Comparison of ENCODE assay signal across 25 mouse cellular contexts in genomic region chr19:53375816-53376215, GRCm38 (mm10). TPM values are rescaled to one million over a fixed set of nuclear protein-coding genes. Genes with fewer than 3 reads are reported as not detected.
DNase-seq lines count a peak whose midpoint lies in the region; ATAC-seq and TF ChIP-seq lines count a peak whose summit lies in the region.
"Had no signal": no experiment of that assay in that cellular context is flagged by ENCODE, and none has a peak within 500 bp of the region (broad histone marks: within the 10 kb centered on the region; RNA-seq: fewer than 3 reads in every experiment).

No protein-coding gene starts in this region.

- TF ChIP-seq CTCF in kidney, adult 2 months (conservative IDR thresholded peaks at IDR 0.05; ENCODE audit: insufficient read depth, insufficient read length, low read depth, low read length), result no peak
- TF ChIP-seq CTCF in kidney, postnatal 0 days (IDR thresholded peaks at IDR 0.05; ENCODE audit: low read depth), result no peak
- TF ChIP-seq CTCF in Patski (IDR thresholded peaks at IDR 0.05), result no peak

- TF ChIP-seq POLR2A in kidney, adult 2 months (IDR thresholded peaks at IDR 0.05; ENCODE audit: low read depth, low read length), result no peak

- CTCF ChIA-PET in Patski (lab: Charles Lee), result interaction anchor here (1.0 kb wide), 3 partner anchors 36 to 128 kb away, joined by 3 read pairs; no protein-coding TSS in a partner anchor

- DNase-seq in kidney, adult 2 months, result peak; percentile 85
- DNase-seq in kidney, adult 18-20 months, result no peak
- no peak for DNase-seq in kidney, postnatal 0 days (ENCODE audit: low spot score)
- no peak for DNase-seq in kidney, postnatal 10 days
- no peak for DNase-seq in Patski (ENCODE audit: low read depth, low spot score)
- DNase-seq in lung, postnatal 14 days, result no peak
- DNase-seq: adrenal gland, adult 8-10 months; adrenal gland, postnatal 14 days; adrenal gland, postnatal 36 days; cerebellum, adult 11-12 months; cerebellum, adult 9-10 months; cerebellum, postnatal 10 days; cerebellum, postnatal 25 days had no signal

- no peak overlapping the region for H3K9ac ChIP-seq in kidney, embryonic 14.5 days (ENCODE audit: low read depth, low read length)
- H3K9ac ChIP-seq in kidney, embryonic 15.5 days, result no peak overlapping the region
- no peak overlapping the region for H3K9ac ChIP-seq in kidney, postnatal 0 days (ENCODE audit: low read depth, low read length)
- H3K9ac ChIP-seq: embryonic facial prominence, embryonic 12.5 days; forebrain, embryonic 13.5 days; forebrain, embryonic 15.5 days had no signal

- peaks cover 5% of the 10 kb centered on the region for H3K36me3 ChIP-seq in kidney, adult 2 months (ENCODE audit: control insufficient read depth, insufficient read depth, low read length)
- peaks cover 48% of the 10 kb centered on the region for H3K36me3 ChIP-seq in kidney, embryonic 14.5 days (ENCODE audit: control insufficient read depth, insufficient read depth, low read length)
- H3K36me3 ChIP-seq in kidney, embryonic 15.5 days, result peaks cover 70% of the 10 kb centered on the region
- peaks cover 26% of the 10 kb centered on the region for H3K36me3 ChIP-seq in kidney, postnatal 0 days (ENCODE audit: insufficient read depth, low read length)

- no peak for ATAC-seq in kidney, embryonic 14.5 days (ENCODE audit: low FRiP score, low TSS enrichment)
- 0 out of 2 replicates have a peak, but pooled peaks have one; percentile 65 for ATAC-seq in kidney, embryonic 15.5 days (replicated peaks; ENCODE audit: low FRiP score)
- ATAC-seq in kidney, postnatal 0 days (replicated peaks; ENCODE audit: low FRiP score, low read depth), result peak; percentile 69
- peak; percentile 58 for ATAC-seq in Patski
- ATAC-seq: activated CD4-positive, CD25-positive, alpha-beta regulatory T cell, adult 4 months; forebrain, embryonic 13.5 days; forebrain, embryonic 15.5 days had no signal

- 31% methylated on average over 9 of the region's 9 CpGs for WGBS in kidney, adult 2 months
- 73% methylated on average over 9 of the region's 9 CpGs for WGBS in kidney, embryonic 14.5 days
- 82% methylated on average over 9 of the region's 9 CpGs for WGBS in kidney, embryonic 15.5 days
- 71% methylated on average over 9 of the region's 9 CpGs for WGBS in kidney, postnatal 0 days

- no peak overlapping the region for H3K4me3 ChIP-seq in kidney, adult 2 months (ENCODE audit: insufficient read depth, low read depth, low read length)
- H3K4me3 ChIP-seq in kidney, embryonic 14.5 days (ENCODE audit: low read length), result no peak overlapping the region
- H3K4me3 ChIP-seq in kidney, embryonic 15.5 days (replicated peaks), result no peak overlapping the region
- H3K4me3 ChIP-seq in kidney, postnatal 0 days (replicated peaks; ENCODE audit: low read depth, low read length), result no peak overlapping the region
- H3K4me3 ChIP-seq: embryonic facial prominence, embryonic 10.5 days; embryonic facial prominence, embryonic 12.5 days; forebrain, embryonic 13.5 days; forebrain, embryonic 15.5 days had no signal

- peak overlapping the region; percentile 98 for H3K27ac ChIP-seq in kidney, adult 2 months (ENCODE audit: insufficient read depth, low read depth, low read length)
- H3K27ac ChIP-seq in kidney, embryonic 14.5 days (ENCODE audit: low read depth, low read length), result no peak overlapping the region; the same call in 1 of the 2 replicates
- H3K27ac ChIP-seq in kidney, embryonic 15.5 days, result peak overlapping the region; percentile 67
- H3K27ac ChIP-seq in kidney, postnatal 0 days, result peak overlapping the region; percentile 51
- H3K27ac ChIP-seq: embryonic facial prominence, embryonic 10.5 days; embryonic facial prominence, embryonic 12.5 days; forebrain, embryonic 13.5 days; forebrain, embryonic 15.5 days had no signal

- POLR2A ChIA-PET in Patski (lab: Charles Lee), result interaction anchor here (0.9 to 1.1 kb wide), 2 partner anchors 10 to 37 kb away, joined by 3 read pairs; no protein-coding TSS in a partner anchor

- in situ Hi-C loops in Patski (cut with MboI; ENCODE audit: low pct_unique_long_range_greater_than_20kb), result loop anchor here (25.0 kb wide), 2 partner anchors 386 to 561 kb away; partner anchors contain the start of genes Bbip1 and Shoc2

- H3K4me2 ChIP-seq in kidney, embryonic 14.5 days (replicated peaks; ENCODE audit: low read depth, low read length), result no peak overlapping the region
- no peak overlapping the region for H3K4me2 ChIP-seq in kidney, embryonic 15.5 days
- H3K4me2 ChIP-seq in kidney, postnatal 0 days (ENCODE audit: low read length), result no peak overlapping the region
- H3K4me2 ChIP-seq: embryonic facial prominence, embryonic 12.5 days; forebrain, embryonic 13.5 days; forebrain, embryonic 15.5 days had no signal

- H3K9me3 ChIP-seq in kidney, embryonic 14.5 days (ENCODE audit: control insufficient read depth, low read length), result no peaks in the 10 kb centered on the region
- H3K9me3 ChIP-seq in kidney, embryonic 15.5 days (replicated peaks), result no peaks in the 10 kb centered on the region
- H3K9me3 ChIP-seq in kidney, postnatal 0 days (replicated peaks; ENCODE audit: low read length), result no peaks in the 10 kb centered on the region
- H3K9me3 ChIP-seq: embryonic facial prominence, embryonic 10.5 days; embryonic facial prominence, embryonic 12.5 days; forebrain, embryonic 13.5 days; forebrain, embryonic 15.5 days had no signal

- H3K27me3 ChIP-seq in kidney, adult 2 months (replicated peaks; ENCODE audit: control insufficient read depth, insufficient read depth, low read length), result no peaks in the 10 kb centered on the region
- H3K27me3 ChIP-seq in kidney, embryonic 14.5 days (ENCODE audit: control insufficient read depth, insufficient read depth, low read length), result no peaks in the 10 kb centered on the region
- H3K27me3 ChIP-seq in kidney, embryonic 15.5 days, result no peaks in the 10 kb centered on the region
- no peaks in the 10 kb centered on the region for H3K27me3 ChIP-seq in kidney, postnatal 0 days (ENCODE audit: insufficient read depth, low read length)
- H3K27me3 ChIP-seq in Patski, result no peaks in the 10 kb centered on the region
- H3K27me3 ChIP-seq: embryonic facial prominence, embryonic 12.5 days; forebrain, embryonic 13.5 days; forebrain, embryonic 15.5 days had no signal

- H3K4me1 ChIP-seq in kidney, adult 2 months (ENCODE audit: control insufficient read depth, insufficient read depth, low read length), result peaks cover 18% of the 10 kb centered on the region
- H3K4me1 ChIP-seq in kidney, embryonic 14.5 days (ENCODE audit: control insufficient read depth, insufficient read depth, low read length), result no peaks in the 10 kb centered on the region
- 0 out of 2 replicates have a peak, but pooled peaks cover 8% of the 10 kb centered on the region for H3K4me1 ChIP-seq in kidney, embryonic 15.5 days
- H3K4me1 ChIP-seq in kidney, postnatal 0 days (replicated peaks; ENCODE audit: insufficient read depth, low read length), result 0 out of 2 replicates have a peak, but pooled peaks cover 3% of the 10 kb centered on the region
- H3K4me1 ChIP-seq: embryonic facial prominence, embryonic 10.5 days; embryonic facial prominence, embryonic 12.5 days; forebrain, embryonic 13.5 days; forebrain, embryonic 15.5 days had no signal

RNA-seq across cellular contexts. Expression of gene Gm10197, which starts 4.2 kb away (rescaled TPM):
- polyA plus RNA-seq in kidney, adult 2 months (2012; rRNA removed), result not detected in 2 replicates
- 2.0 and 3.2 TPM in 2 replicates for polyA plus RNA-seq in kidney, embryonic 14.5 days (2014; fragmentation: Nextera tagmentation; extraction: Ambion mirVana)
- polyA plus RNA-seq in kidney, embryonic 15.5 days (2015; fragmentation: Nextera tagmentation; extraction: Ambion mirVana), result not detected in 2 replicates
- polyA plus RNA-seq in kidney, postnatal 0 days (2015; fragmentation: Nextera tagmentation; extraction: Ambion mirVana), result not detected in 2 replicates
- polyA plus RNA-seq in Patski (2021), result 32.0 TPM
- polyA plus RNA-seq: activated CD4-positive, CD25-positive, alpha-beta regulatory T cell, adult 4 months; C2C12; cerebellum, adult 2 months; cortical plate, adult 2 months; embryonic facial prominence, embryonic 12.5 days; embryonic facial prominence, embryonic 14.5 days; forebrain, embryonic 11.5 days; forebrain, embryonic 13.5 days; forebrain, embryonic 15.5 days had no signal

RNA-seq across cellular contexts. Expression of gene Smndc1, which starts 14.6 kb away (rescaled TPM):
- polyA plus RNA-seq in kidney, adult 2 months (2012; rRNA removed), result 3.4 and 5.9 TPM in 2 replicates
- polyA plus RNA-seq in kidney, embryonic 14.5 days (2014; fragmentation: Nextera tagmentation; extraction: Ambion mirVana), result 47.7 and 49.4 TPM in 2 replicates
- polyA plus RNA-seq in kidney, embryonic 15.5 days (2015; fragmentation: Nextera tagmentation; extraction: Ambion mirVana), result 40.6 and 45.1 TPM in 2 replicates
- polyA plus RNA-seq in kidney, postnatal 0 days (2015; fragmentation: Nextera tagmentation; extraction: Ambion mirVana), result 47.2 and 47.6 TPM in 2 replicates
- 59.3 TPM for polyA plus RNA-seq in Patski (2021)
